Mouse (Mus musculus) heart, embryonic 12.5 days (tissue): Measurements from ENCODE around the gene Megf8. TPM values are rescaled to one million over a fixed set of nuclear protein-coding genes. Genes with fewer than 3 reads are reported as not detected.

ENCODE experiments used
- ATAC-seq: fragments of 200-750 bp; cut with Nextera tagmentation; 2 replicates; pipeline ENCODE4 v1.8.0; 2017; ENCODE audit warnings: moderate TSS enrichment, moderate library complexity; ENCODE audit not compliant: insufficient number of reproducible peaks, low FRiP score
- H3K27ac ChIP-seq: fragments of 300-500 bp; sonication (generic); 2 replicates; pipeline ENCODE4 v1.5.1; 2016; ENCODE audit warnings: mild to moderate bottlenecking, moderate library complexity; ENCODE audit not compliant: poor library complexity, severe bottlenecking
- H3K27me3 ChIP-seq: fragments of 300-500 bp; sonication (generic); replicated peaks from 2 replicates; pipeline ENCODE4 v1.6.1; 2016; ENCODE audit warnings: mild to moderate bottlenecking, moderate library complexity
- H3K36me3 ChIP-seq: fragments of 300-500 bp; sonication (generic); 2 replicates; pipeline ENCODE4 v1.6.1; 2016; ENCODE audit warnings: mild to moderate bottlenecking, moderate library complexity
- H3K4me1 ChIP-seq: fragments of 300-500 bp; sonication (generic); replicated peaks from 2 replicates; pipeline ENCODE4 v1.6.1; 2016; ENCODE audit warnings: mild to moderate bottlenecking
- H3K4me2 ChIP-seq: fragments of 300-500 bp; sonication (generic); 2 replicates; pipeline ENCODE4 v1.6.1; 2016; ENCODE audit warnings: mild to moderate bottlenecking, moderate library complexity
- H3K4me3 ChIP-seq: fragments of 300-500 bp; sonication (generic); 2 replicates; pipeline ENCODE4 v1.5.1; 2016; ENCODE audit warnings: mild to moderate bottlenecking
- H3K9ac ChIP-seq: fragments of 300-500 bp; sonication (generic); 2 replicates; pipeline ENCODE4 v1.6.1; 2016; ENCODE audit warnings: mild to moderate bottlenecking, moderate library complexity
- H3K9me3 ChIP-seq: fragments of 300-500 bp; sonication (generic); replicated peaks from 2 replicates; pipeline ENCODE4 v1.6.1; 2016; ENCODE audit warnings: mild to moderate bottlenecking, moderate library complexity
- WGBS: fragments of 180-500 bp; shearing (Covaris S2); methylation state at CpG from one replicate; pipeline ENCODE4 v1.1.7; 2016; 5-methylcytosine and 5-hydroxymethylcytosine counted together
- polyA plus RNA-seq: library from polyadenylated mRNA; unstranded; fragments of >200 nt; fragmentation: Nextera tagmentation; extraction: Ambion mirVana; gene quantifications from 2 replicates; pipeline ENCODE4 v1.2.1, GENCODE M21; 2016

The Megf8 gene
- polyA plus RNA-seq, 1 experiment from 2014 or later, result 10.3 TPM

- H3K27ac ChIP-seq, result no peak overlapping the region
- no peak for ATAC-seq
- no peak overlapping the region for H3K9ac ChIP-seq
- no peak overlapping the region for H3K4me2 ChIP-seq
- H3K4me3 ChIP-seq, result no peak overlapping the region
- H3K4me1 ChIP-seq, result peaks cover 31% of the 10 kb centered on the region
- peaks cover 41% of the 10 kb centered on the region for H3K36me3 ChIP-seq
- H3K9me3 ChIP-seq, result no peaks in the 10 kb centered on the region
- 87% methylated on average over 18 of the region's 18 CpGs for WGBS
- no peaks in the 10 kb centered on the region for H3K27me3 ChIP-seq
Measured at GRCm38 (mm10) chr7:25387811-25388440, 71.0 kb downstream of the Megf8 start.

DNA sequence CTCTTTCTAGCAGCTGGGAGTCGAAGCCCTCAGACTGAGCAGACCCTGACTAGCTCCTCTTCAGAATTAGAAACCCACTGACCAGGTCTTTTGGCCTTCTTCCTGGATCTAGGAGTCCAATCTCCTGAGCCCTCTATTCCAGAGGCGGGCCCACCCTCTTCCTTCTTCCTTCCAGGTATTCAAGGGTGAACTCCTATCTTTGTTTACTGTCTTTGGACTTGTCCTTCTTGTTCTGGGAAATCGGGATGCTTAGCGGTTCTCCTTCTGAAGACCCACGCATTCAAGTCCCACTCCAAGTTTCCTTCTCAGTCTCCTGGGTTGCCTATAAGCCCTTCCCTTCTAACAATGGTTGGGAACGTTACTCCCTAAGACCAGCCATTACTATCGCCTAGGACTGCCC, 72.0 kb downstream of the Megf8 start:
- no peaks in the 10 kb centered on the region for H3K9me3 ChIP-seq
- H3K4me3 ChIP-seq, result no peak overlapping the region
- H3K4me1 ChIP-seq, result peaks cover 33% of the 10 kb centered on the region
- H3K27ac ChIP-seq, result no peak overlapping the region
- no peak for ATAC-seq
- no peaks in the 10 kb centered on the region for H3K27me3 ChIP-seq
- H3K36me3 ChIP-seq, result peaks cover 34% of the 10 kb centered on the region
- H3K4me2 ChIP-seq, result no peak overlapping the region
- no peak overlapping the region for H3K9ac ChIP-seq
- WGBS, result 68% methylated on average over 7 of the region's 7 CpGs

DNA sequence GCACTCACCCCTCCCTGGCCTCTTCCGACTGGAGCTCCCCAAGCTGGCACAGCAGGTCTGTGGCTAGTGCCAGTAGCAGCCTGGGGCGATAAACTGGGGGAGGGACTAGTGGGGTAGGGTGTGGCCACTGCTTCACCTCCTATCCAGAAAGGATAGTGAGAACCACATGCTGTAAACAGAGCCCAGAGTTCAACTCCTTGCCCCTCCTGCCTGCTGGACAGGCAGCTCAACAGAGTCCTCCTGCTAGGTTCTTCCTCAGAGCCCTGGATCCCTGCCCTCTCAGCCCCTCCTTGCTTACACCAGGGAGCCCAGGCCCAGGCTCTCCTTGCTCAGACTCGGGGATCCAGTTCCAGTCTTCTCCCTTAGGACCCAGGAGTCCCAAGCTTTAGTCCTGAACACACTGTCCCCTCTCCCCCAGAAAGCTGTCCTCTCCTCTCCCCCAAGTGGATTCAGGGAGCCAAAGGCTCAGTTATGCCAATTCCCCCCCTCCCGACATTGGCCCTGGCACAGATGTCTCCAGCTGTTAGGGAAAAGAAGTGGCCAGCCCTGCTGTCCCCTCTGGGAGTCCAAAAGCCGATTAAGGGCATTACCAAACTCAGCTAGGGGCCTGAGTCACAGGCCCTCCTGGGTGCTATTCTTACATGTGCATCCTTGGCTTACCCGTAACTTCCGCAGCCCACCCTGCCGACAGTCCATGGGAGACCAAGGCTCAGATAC, 73.2 kb downstream of the Megf8 start:
- H3K4me3 ChIP-seq, result no peak overlapping the region
- peaks cover 22% of the 10 kb centered on the region for H3K36me3 ChIP-seq
- no peaks in the 10 kb centered on the region for H3K9me3 ChIP-seq
- no peak; the same call in 1 of the 2 replicates for ATAC-seq
- WGBS, result 45% methylated on average over 8 of the region's 8 CpGs
- no peak overlapping the region for H3K4me2 ChIP-seq
- peak overlapping the region; percentile 32; the same call in 1 of the 2 replicates for H3K9ac ChIP-seq
- no peaks in the 10 kb centered on the region for H3K27me3 ChIP-seq
- H3K4me1 ChIP-seq, result peaks cover 44% of the 10 kb centered on the region
- H3K27ac ChIP-seq, result no peak overlapping the region

DNA sequence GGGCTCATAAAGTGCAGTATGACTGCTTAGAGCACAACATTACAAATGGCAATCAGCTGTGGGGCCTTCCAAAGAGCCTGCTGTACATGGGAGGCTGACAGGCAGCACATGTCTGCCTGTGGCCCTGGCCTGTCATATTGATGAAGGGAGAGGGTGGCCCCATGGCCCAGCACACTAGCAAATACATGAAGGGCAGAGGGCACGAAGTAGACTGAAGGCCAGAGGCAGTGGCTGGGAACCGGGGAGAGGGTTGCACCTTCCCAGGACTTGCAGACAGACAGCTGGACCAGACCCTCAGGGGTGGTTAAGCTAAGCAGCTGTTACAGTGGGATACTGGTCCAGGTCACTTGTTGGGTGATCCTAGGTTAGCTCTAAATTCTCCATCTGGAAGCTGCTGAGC, 74.0 kb downstream of the Megf8 start:
- Histone ChIP-seq H3K27me3 (no peaks in the 10 kb centered on the region), H3K4me2 (no peak overlapping the region), H3K9me3 (no peaks in the 10 kb centered on the region), H3K27ac (no peak overlapping the region), H3K36me3 (peaks cover 15% of the 10 kb centered on the region), H3K4me1 (peaks cover 38% of the 10 kb centered on the region), H3K9ac (no peak overlapping the region), H3K4me3 (no peak overlapping the region)
- no peak for ATAC-seq
- WGBS, result 63% methylated on average over 2 of the region's 2 CpGs

- no peak for ATAC-seq
- Histone ChIP-seq H3K4me1 (peaks cover 31% of the 10 kb centered on the region), H3K9me3 (no peaks in the 10 kb centered on the region), H3K4me2 (no peak overlapping the region), H3K36me3 (peaks cover 15% of the 10 kb centered on the region), H3K9ac (no peak overlapping the region), H3K4me3 (no peak overlapping the region), H3K27ac (no peak overlapping the region), H3K27me3 (no peaks in the 10 kb centered on the region)
- WGBS, result 72% methylated on average over 2 of the region's 2 CpGs
Measured at GRCm38 (mm10) chr7:25391856-25392453, 75.0 kb downstream of the Megf8 start.

DNA sequence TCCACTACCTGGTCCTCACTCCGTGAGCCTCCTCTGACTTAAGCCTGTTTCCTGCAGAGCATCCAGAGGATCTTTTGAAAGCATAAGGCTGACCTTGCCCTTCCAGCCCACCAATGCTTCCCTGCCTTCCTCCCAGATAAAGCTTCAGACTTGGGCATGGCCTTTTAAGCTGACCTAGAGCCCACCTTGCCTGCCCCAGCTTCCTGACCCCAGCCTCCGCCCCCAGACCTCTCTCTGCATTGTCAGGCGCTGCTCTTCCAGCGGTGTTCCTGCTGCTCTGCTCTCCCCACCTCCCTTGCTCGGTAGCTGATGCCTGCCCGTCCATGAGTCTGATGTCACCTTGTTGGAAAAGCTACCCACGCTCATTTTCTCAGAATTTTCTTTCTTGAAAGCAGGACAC, 75.9 kb downstream of the Megf8 start:
- ATAC-seq, result no peak
- no peak overlapping the region for H3K4me3 ChIP-seq
- H3K36me3 ChIP-seq, result peaks cover 10% of the 10 kb centered on the region
- H3K4me2 ChIP-seq, result no peak overlapping the region
- no peak overlapping the region for H3K27ac ChIP-seq
- no peaks in the 10 kb centered on the region for H3K27me3 ChIP-seq
- WGBS, result 58% methylated on average over 7 of the region's 7 CpGs
- no peak overlapping the region for H3K9ac ChIP-seq
- H3K4me1 ChIP-seq, result peaks cover 28% of the 10 kb centered on the region
- no peaks in the 10 kb centered on the region for H3K9me3 ChIP-seq

- H3K4me3 ChIP-seq, result no peak overlapping the region
- ATAC-seq, result no peak
Measured at GRCm38 (mm10) chr7:25393451-25394210, 76.7 kb downstream of the Megf8 start.

DNA sequence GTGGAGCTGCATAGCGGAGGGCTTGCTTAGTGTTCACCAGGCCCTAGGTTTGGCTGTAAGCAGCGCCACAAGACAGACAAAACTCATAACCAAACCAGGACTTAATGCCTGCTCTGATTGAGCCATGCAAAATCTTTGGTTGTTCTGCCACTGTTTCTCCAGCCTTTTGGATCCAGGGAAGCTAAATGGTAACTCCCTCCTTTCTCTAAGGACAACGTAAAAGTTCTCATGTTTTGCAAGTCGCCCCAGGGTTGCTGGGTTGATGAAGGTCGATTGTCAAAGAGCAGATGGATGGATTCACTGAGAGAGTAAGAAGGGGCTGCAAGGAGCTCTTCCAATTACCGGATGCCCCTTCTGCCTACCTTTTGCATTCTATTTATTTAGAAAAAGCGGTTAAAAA, 77.8 kb downstream of the Megf8 start:
- H3K9ac ChIP-seq, result peak overlapping the region; percentile 78
- 23% methylated on average over 7 of the region's 7 CpGs for WGBS
- no peak overlapping the region for H3K27ac ChIP-seq
- no peaks in the 10 kb centered on the region for H3K36me3 ChIP-seq
- ATAC-seq, result no peak
- H3K9me3 ChIP-seq, result no peaks in the 10 kb centered on the region
- peak overlapping the region; percentile 63 for H3K4me3 ChIP-seq
- H3K4me2 ChIP-seq, result peak overlapping the region; percentile 84
- no peaks in the 10 kb centered on the region for H3K27me3 ChIP-seq
- peaks cover 28% of the 10 kb centered on the region for H3K4me1 ChIP-seq

More at GRCm38 (mm10) chr7:25393451-25394210, 76.7 kb downstream of the Megf8 start:
- Histone ChIP-seq H3K4me2 (peak overlapping the region; percentile 84), H3K27me3 (no peaks in the 10 kb centered on the region), H3K9me3 (no peaks in the 10 kb centered on the region), H3K9ac (no peak overlapping the region), H3K4me1 (peaks cover 28% of the 10 kb centered on the region), H3K36me3 (peaks cover 3% of the 10 kb centered on the region; the same call in 1 of the 2 replicates), H3K27ac (no peak overlapping the region)
- 78% methylated on average over 8 of the region's 8 CpGs for WGBS

- WGBS, result 2% methylated on average over 22 of the region's 22 CpGs
- Histone ChIP-seq H3K4me3 (peak overlapping the region; percentile 63), H3K9me3 (no peaks in the 10 kb centered on the region), H3K36me3 (no peaks in the 10 kb centered on the region), H3K4me1 (peaks cover 24% of the 10 kb centered on the region), H3K27me3 (no peaks in the 10 kb centered on the region), H3K9ac (peak overlapping the region; percentile 78), H3K4me2 (peak overlapping the region; percentile 84), H3K27ac (no peak overlapping the region)
- ATAC-seq, result 0 out of 2 replicates have a peak, but pooled peaks have one; percentile 1
Measured at GRCm38 (mm10) chr7:25395186-25395557, 78.2 kb downstream of the Megf8 start.

GRCm38 (mm10) chr7:25395558-25396521, 78.9 kb downstream of the Megf8 start:
- Histone ChIP-seq H3K4me2 (peak overlapping the region; percentile 84), H3K27me3 (no peaks in the 10 kb centered on the region), H3K4me1 (peaks cover 17% of the 10 kb centered on the region), H3K9me3 (no peaks in the 10 kb centered on the region), H3K4me3 (peak overlapping the region; percentile 63), H3K27ac (0 out of 2 replicates have a peak overlapping the region, but pooled peaks have one; percentile 1), H3K9ac (peak overlapping the region; percentile 78), H3K36me3 (no peaks in the 10 kb centered on the region)
- WGBS, result 6% methylated on average over 51 of the region's 52 CpGs
- ATAC-seq, result peak; percentile 97
